Mouse (Mus musculus) C2C12 (cell line): ENCODE measurements around the gene Dhrs3.

ENCODE experiments used
- CTCF ChIP-seq: IDR thresholded peaks from one replicate; pipeline ENCODE4 v1.5.1; 2011; ENCODE audit not compliant: control insufficient read depth, insufficient read depth, insufficient read length
- USF1 ChIP-seq: IDR thresholded peaks from one replicate; pipeline ENCODE4 v1.6.1; 2011; ENCODE audit warnings: low read depth, mild to moderate bottlenecking, control low read depth, moderate library complexity

DNA sequence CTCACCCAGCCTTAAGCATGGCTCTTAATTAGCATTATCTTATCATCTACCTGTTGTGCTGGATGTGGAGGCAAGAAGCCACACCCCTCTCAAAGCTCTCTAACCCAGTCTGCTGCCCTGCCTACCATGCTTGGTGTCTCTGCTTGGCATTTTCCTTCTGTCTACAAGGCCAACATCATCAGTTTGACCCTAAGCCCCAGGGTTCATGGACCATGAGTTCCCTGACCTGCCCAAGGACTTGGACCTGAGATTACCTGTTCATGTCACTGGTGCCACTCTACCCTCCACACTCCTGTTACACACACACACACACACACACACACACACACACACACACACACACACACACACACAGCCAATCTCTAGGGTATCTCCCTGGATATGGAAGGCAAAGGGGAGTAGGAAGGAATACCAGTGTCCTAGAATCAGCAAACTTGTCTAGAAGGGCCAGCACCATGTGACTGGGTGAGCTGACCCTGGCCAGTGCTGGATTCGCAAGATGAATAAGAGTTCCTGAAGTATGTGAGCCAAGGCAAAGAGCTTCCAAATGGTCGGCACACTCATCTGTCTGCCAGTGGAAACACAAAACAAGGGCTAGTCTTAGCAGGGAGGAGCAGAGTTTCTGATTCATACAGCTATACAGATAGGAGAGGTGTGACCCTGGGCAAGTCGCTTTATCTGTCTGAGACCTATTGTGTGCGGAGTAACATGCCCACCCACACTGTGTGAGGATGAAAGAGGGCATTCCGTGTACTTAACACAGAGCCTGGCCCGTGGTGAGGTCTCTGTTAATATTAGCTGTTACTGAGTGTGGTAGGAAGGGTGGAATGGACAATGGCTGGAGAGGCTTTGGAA is 20.9 kb downstream of the Dhrs3 start:
- no peak for TF ChIP-seq CTCF
- TF ChIP-seq USF1, result no peak
